Mouse (Mus musculus) inflammation-experienced regulatory T-cells, adult 6 months (primary cell): Measurements from ENCODE around the gene Irf2bpl. TPM values are rescaled to one million over a fixed set of nuclear protein-coding genes. Genes with fewer than 3 reads are reported as not detected.

Experiments used
- ATAC-seq: one replicate; pipeline ENCODE4 v1.8.0; 2017
- polyA plus RNA-seq, 3 experiments: library from polyadenylated mRNA; unstranded; fragments of 100-300 nt; shearing (Covaris generic); gene quantifications; one replicate each; pipeline ENCODE4 v1.2.1; 2017

Irf2bpl gene
- 10 to 100 TPM in 1 of 3 experiments, 1 to 10 TPM in 2; 8.0 to 14.6 (median 9.4) TPM for polyA plus RNA-seq

DNA sequence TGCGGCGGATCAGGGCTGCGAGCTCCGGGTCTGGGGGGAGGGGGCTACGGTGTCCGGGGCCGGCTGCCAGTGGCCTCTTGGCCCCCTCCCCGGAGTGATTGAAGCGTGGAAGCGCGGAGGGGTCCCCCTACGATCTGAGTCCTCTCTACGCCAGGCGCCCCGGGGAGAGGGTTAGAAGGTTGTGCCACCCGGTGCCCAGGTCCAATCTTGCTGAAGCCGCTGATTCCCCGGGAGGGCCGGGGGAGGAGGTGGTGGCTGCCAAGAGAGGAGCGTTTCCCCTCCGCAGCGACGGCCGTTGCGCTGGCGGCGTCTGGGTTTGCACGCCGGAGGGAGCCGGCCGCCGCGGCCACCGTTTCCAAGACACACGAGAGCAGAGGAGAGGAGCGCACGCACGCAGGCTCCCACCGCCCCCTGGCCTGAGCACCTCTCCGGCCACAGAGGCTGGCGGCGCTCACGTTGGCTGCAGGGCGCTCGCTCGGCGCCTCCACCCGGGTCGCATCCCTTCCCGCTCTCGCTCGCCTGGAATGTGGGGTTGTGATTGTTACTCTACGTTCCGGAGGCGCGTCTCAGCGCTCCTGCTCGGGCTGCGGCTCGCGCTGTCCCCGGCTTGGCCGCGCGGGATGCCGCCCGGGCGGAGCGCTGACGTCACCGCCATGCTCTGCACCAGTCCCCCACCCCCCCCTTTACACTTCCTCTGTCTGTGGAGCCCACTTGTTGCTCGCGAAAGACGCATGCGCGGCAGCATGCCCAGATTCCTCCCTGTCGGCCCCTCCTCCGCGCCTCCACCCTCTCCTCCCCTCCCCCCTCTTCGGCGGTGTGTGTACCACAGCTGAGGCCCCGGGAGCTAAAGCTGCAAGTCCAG lies at the start of gene Irf2bpl:
TSS of gene Irf2bpl (minus strand) at position 602 of the 862 bp plus-strand sequence.
- ATAC-seq, result peak; percentile 75

DNA sequence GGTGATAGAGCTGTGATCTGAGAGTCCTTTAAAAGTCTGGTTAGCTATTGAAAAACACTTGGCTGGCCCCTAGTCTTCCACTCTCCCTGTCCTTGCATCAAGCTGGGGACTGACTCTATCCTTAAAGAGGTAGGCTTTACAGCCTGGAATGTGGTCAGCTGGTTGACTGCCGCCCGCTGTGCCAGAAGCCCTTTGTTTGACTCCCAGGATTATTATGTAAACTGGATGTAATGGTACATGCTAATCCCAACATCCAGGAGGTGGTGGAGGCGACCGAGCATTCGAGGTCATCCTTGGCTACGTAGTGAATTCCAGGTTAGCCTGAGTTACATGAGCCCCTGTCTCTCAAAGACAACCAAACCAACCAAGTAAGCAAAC lies 48.0 kb upstream of the Irf2bpl start:
- no peak for ATAC-seq

GRCm38 (mm10) chr12:86931919-86932574 lies 47.4 kb upstream of the Irf2bpl start:
- no peak for ATAC-seq

DNA sequence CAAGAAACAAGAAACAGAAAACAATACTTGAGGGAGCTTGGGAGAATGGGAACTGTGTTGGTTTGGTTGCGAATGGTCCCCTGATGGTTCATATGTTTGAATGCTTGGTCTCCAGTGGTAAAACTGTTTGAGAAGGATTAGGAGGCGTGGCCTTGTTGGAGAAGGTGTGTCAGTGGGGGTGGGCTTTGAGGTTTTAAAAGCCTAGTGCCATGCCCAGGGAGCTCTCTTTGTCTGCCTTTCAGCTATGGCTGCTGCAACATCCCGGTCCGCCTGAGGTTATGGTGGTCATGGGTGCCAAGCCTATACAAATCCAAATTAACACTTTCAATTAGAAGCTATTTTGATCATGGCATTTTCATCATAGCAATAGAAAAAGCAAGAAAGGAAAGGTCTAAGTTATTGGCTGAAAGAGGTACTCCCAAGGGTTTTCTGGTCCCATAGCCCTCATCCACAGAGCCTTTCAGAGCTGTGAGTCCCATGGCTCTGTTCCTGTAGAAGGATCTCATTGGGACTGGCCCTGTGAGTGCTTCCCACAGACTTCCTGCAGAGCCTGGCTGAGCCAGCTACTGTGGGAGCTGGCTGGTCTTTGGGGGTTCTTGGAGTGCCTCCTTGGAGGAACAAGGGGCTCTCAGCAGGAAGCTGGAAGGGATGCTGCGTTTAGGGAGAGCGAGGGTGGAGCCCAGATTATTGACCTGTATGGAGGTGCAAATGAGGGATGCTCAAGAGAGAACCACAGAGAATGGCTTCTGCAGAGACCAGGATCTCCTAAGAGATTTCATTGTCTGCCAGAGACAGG lies 46.5 kb upstream of the Irf2bpl start:
- no peak for ATAC-seq

- peak; percentile 80 for ATAC-seq
Measured at GRCm38 (mm10) chr12:86923837-86924236, 39.2 kb upstream of the Irf2bpl start.

- no peak for ATAC-seq
Measured at GRCm38 (mm10) chr12:86918983-86919722, 34.6 kb upstream of the Irf2bpl start.

DNA sequence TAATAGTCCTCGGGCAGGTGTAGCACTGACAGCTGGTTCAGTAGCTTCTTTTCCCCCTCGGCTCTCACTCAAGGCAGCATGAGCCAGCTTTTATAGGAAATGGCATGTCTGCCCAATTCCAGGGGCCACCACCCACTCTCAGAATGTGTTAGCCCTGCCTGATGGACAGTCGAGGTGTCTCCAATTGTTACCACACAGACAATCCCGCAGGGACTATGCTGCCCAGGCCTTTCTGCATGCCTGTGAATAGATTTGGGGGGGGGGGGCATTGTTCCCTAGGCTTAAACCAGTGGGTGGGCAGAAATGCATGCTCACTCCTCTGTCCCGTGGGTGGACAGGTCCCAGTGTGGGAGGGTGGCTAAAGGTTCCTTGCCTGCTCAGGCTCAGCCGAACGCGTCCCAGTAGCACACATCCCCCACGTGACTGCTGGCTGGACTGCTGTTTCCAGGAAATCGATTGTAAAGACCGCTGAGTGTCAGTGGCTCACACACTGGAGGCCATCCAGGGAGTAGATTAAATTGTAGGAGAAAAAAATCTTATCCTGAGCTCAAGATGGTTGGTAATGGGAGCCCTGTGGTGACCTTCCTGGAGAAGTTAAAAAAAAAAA lies 33.9 kb upstream of the Irf2bpl start:
- ATAC-seq, result no peak

DNA sequence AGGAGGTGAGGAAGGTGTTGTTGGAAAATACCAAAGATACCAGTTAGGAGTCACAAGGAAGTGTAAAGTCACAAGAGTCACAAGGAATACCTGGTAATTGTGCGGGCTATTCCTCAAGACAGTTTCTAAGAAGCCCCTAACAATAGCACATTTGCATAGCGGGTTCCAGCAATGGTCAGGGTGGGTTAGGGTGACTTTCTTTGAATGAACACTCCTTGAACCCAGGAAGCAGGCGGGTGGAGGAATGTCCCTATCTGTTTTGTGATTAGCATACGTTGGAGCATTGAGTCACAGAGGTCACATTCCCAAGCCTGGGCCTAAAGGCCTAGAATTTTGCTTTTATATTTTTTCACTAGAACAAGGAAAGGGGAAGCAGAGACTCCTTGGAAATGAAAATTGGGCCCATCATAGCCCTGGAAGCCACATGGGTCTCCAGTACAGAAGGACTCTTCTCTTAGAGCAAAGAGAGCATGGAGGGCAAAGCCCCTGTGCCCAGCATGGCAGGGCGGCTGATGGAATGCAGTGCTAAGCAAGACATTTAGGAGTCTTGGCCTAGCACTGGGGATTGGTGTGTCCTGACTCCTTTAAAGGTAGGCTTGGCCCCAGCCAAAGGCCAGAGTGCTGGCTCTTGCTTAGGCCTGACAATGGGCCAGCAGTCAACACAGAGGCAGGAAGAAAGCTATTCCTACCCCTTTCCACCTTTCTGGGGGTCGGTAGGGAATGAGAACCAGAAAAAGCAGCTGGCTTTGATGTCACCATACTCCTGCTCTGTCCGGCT lies 32.4 kb upstream of the Irf2bpl start:
- no peak for ATAC-seq

DNA sequence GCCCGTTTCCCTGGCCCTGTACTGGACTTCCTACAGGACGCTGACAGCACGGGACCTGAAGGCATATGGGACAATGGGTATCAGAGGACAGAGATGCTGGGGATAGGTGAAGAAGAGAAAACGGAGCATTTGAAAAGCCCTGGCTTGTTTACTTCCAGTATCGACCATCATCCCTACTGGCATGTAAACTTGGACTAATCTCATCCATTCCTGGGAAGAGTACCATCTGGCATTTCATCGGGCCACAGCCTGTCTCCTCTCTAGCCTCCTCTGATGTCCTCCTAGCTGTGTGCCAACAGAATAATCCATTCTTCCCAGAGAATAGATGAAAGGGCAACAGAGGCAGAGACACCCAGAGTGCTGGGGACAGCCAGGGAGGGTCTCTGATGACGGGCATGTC lies 31.0 kb upstream of the Irf2bpl start:
- ATAC-seq, result no peak

- ATAC-seq, result no peak
Measured at GRCm38 (mm10) chr12:86914756-86915155, 30.2 kb upstream of the Irf2bpl start.

DNA sequence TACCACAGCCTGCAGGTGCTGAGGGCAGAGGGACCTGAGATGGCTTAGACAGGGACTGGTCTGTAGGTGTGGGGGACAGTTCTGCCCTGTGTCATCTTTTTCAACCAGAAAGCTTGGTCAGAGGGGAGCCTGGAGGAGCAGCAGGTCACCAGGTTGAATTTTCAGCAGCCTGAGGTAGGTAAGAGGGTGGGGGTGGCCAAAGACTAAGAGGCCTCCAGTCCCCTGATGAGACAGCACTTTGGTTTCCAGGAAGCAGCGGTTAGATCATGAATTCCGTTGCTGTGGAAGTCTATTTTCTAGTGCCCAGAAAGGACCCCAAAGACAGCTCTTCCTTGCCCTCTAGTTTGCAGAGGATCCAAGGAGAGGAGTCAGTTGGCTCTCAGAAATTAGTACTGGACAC lies 29.8 kb upstream of the Irf2bpl start:
- ATAC-seq, result peak; percentile 17

- ATAC-seq, result no peak
Measured at GRCm38 (mm10) chr12:86912335-86913093, 27.9 kb upstream of the Irf2bpl start.

DNA sequence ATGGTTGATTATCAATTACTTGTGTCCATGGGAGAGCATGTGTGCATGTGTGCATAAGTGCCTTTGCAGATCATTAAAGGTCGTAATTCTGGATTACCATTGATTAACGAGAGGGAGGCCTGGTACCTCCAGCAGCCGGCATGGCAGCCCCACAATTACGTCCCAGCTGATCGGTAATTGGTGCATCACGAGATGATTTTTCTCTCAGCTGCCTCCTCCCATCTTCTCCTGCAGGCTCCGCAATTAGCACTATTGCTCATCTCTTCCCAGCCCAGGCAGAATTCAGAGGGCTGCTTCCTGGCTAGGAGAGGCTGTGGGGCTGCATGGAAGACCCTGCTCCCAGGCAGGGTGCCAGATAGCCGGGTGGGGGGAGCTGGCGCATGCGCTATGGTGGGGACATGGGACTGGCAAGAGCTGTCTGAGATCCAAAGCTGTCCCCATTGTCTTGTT lies 26.9 kb upstream of the Irf2bpl start:
- no peak for ATAC-seq

DNA sequence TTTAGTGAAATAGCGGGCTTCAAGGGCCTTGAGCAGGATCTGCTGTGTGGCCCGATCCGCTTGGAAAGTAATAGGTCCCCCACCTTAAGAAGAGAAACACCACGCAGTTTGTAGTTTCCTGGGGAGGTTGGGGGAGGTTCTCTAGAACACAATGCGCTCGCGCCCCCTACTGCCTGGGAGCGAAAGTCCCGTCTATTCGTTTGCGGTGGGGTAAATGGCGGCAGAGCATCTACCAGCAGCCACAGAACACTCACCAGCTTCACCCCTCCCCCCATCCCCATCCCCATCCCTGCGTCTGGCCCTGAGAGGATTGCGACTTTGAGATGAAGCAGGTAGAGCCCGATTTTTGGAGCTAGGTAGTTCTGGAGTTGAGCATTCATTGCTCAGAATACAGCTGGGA lies 21.8 kb upstream of the Irf2bpl start:
- ATAC-seq, result peak; percentile 96

DNA sequence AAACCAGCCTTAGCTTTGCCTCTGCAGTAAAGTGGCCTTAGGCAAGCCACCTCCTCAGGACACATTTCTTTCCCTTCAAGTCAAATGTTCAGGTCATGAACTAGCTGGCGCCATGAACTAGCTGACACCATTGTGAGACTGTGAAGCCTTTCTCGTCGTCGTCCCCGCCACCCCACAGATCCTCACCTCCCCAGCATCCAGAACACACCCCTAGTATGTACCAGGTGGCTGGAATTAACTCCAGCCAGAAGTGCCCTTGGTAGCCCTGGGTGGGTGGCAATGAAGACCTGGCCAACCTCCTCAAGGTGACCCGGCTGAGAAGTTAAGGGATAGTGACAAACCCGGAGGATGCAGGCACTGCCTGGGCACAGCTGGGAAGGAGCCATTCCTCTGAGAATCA lies 21.3 kb upstream of the Irf2bpl start:
- ATAC-seq, result peak; percentile 9

DNA sequence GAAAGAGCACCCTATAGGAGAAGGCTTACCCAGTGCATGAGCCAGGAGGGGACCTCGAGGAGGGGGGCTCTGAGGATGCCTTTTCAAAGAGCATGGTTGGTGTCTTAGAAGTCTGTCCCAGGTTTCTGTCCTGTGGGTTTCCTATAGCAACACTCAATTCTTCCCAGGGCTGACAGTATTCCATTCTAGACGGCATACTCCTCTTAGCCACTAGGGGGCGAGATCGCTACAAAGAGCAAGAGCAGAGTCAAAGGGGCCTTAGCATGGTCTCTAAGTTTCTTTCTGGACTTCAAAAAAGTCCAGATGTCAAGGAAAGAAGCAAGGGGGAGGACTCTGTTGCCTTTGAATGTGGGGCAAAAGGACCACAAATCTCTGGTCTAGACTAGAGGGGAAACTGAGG lies 20.6 kb upstream of the Irf2bpl start:
- no peak for ATAC-seq

GRCm38 (mm10) chr12:86903828-86904806 lies 19.5 kb upstream of the Irf2bpl start:
- no peak for ATAC-seq

- no peak for ATAC-seq
Measured at GRCm38 (mm10) chr12:86899461-86900179, 15.0 kb upstream of the Irf2bpl start.
